Mouse (Mus musculus) megakaryocyte, embryonic 14.5 days (primary cell): ENCODE measurements at regions not wholly inside any gene's neighbourhood (a gene's known extent, or its start where the extent isn't known, plus 50 kb on each side); places are given as distances from the start of the nearest gene placed in this dataset.
"Not testable (repeated sequence)": the region's sequence is repeated elsewhere in the genome, so short reads cannot be mapped to it uniquely, and the experiment has no call there.

Source experiments
- FLI1 ChIP-seq: IDR thresholded peaks from 2 replicates; pipeline ENCODE4 v1.6.1; 2012; ENCODE audit warnings: low read length, inconsistent platforms, mixed read lengths
- GATA1 ChIP-seq: IDR thresholded peaks from 3 replicates; pipeline ENCODE4 v1.6.1; 2012; ENCODE audit warnings: mixed read lengths, low read length, inconsistent platforms, borderline replicate concordance

DNA sequence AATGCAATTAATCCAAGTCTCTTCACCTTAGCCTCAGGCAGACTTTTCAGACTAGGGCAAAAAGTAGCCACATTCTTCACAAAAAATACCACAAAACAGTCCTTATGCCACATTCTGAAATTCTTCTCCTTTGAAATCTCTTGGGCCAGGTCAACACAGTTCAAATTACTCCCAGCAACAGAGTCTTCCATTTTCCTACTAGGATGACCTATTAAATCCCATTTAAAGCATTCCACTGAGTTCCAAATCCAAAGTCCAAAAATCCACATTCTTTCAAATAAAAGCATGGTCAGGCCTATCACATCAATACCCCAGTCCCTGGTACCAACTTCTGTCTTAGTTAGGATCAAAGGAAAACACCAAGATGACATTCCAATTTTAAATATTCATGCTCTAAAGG, 721.4 kb downstream of the Rapgef2 start:
- TF ChIP-seq FLI1, GATA1: not testable (repeated sequence)
